In genomic region chr3:98550832-98551231, GRCm38 (mm10) we compare ENCODE assay signal across 11 mouse cellular contexts. TPM values are rescaled to one million over a fixed set of nuclear protein-coding genes. Genes with fewer than 3 reads are reported as not detected.
"Had no signal": no experiment of that assay in that cellular context is flagged by ENCODE, and none has a peak within 500 bp of the region (broad histone marks: within the 10 kb centered on the region; RNA-seq: fewer than 3 reads in every experiment).

No protein-coding gene starts in this region.

RNA-seq across cellular contexts. Expression of gene Gm10681, which starts 37.8 kb away (rescaled TPM):
- total RNA-seq: neutrophil, adult 5-6 weeks had no signal
- polyA plus RNA-seq: neural tube, embryonic 14.5 days; small intestine, adult 2 months; spleen, adult 2 months; stomach, embryonic 14.5 days; stomach, embryonic 15.5 days; stomach, embryonic 16.5 days; stomach, postnatal 0 days; thymus, postnatal 0 days; urinary bladder, adult 2 months had no signal

RNA-seq across cellular contexts. Expression of gene Hsd3b4, which starts 40.5 kb away (rescaled TPM):
- total RNA-seq: neutrophil, adult 5-6 weeks had no signal
- polyA plus RNA-seq: neural tube, embryonic 14.5 days; neural tube, embryonic 15.5 days; small intestine, adult 2 months; spleen, adult 2 months; stomach, embryonic 14.5 days; stomach, embryonic 15.5 days; stomach, embryonic 16.5 days; stomach, postnatal 0 days; thymus, postnatal 0 days; urinary bladder, adult 2 months had no signal
